Mouse (Mus musculus): ENCODE results near the gene Pou2f2.
"Not testable (repeated sequence)": the region's sequence is repeated elsewhere in the genome, so short reads cannot be mapped to it uniquely, and the experiment has no call there.

The Pou2f2 gene

GRCm38 (mm10) chr7:25067909-25068656 lies 111.4 kb downstream of the Pou2f2 start:
- DNase-seq (ENCODE audit: low read depth, low spot score), result no peak

- DNase-seq (ENCODE audit: low read depth, low spot score), result no peak
Observed at GRCm38 (mm10) chr7:25067338-25067737, 112.2 kb downstream of the Pou2f2 start.

GRCm38 (mm10) chr7:25063900-25064299 lies 115.6 kb downstream of the Pou2f2 start:
- DNase-seq (ENCODE audit: low read depth, low spot score), result no peak

GRCm38 (mm10) chr7:25063346-25063745 lies 116.2 kb downstream of the Pou2f2 start:
- DNase-seq (ENCODE audit: low read depth, low spot score), result no peak

- no peak for DNase-seq (ENCODE audit: low read depth, low spot score)
Observed at GRCm38 (mm10) chr7:25058836-25059235, 120.7 kb downstream of the Pou2f2 start.

- DNase-seq (ENCODE audit: low read depth, low spot score), result no peak
Observed at GRCm38 (mm10) chr7:25058394-25058793, 121.1 kb downstream of the Pou2f2 start.

GRCm38 (mm10) chr7:25057888-25058287 lies 121.6 kb downstream of the Pou2f2 start:
- DNase-seq (ENCODE audit: low read depth, low spot score), result no peak

- DNase-seq (ENCODE audit: low read depth, low spot score), result no peak
Observed at GRCm38 (mm10) chr7:25056951-25057350, 122.6 kb downstream of the Pou2f2 start.

GRCm38 (mm10) chr7:25052587-25052986 lies 126.9 kb downstream of the Pou2f2 start:
- no peak for DNase-seq (ENCODE audit: low read depth, low spot score)

- DNase-seq (ENCODE audit: low read depth, low spot score), result no peak
Observed at GRCm38 (mm10) chr7:25049295-25049930, 130.1 kb downstream of the Pou2f2 start.

- peak; percentile 42 for DNase-seq (ENCODE audit: low read depth, low spot score)
Observed at GRCm38 (mm10) chr7:25047363-25047762, 132.2 kb downstream of the Pou2f2 start.

GRCm38 (mm10) chr7:25044599-25044998 lies 134.9 kb downstream of the Pou2f2 start:
- not testable (repeated sequence) for DNase-seq (ENCODE audit: low read depth, low spot score)

- DNase-seq (ENCODE audit: low read depth, low spot score), result no peak
Observed at GRCm38 (mm10) chr7:25041921-25042320, 137.6 kb downstream of the Pou2f2 start.

Data from 3T3-L1 (cell line).